Mouse (Mus musculus): ENCODE data around the gene Map7d1.

Map7d1 gene

GRCm38 (mm10) chr4:126269292-126269691 is 13.1 kb upstream of the Map7d1 start:
- DNase-seq (ENCODE audit: low spot score in 2 of 2) = no peak

DNA sequence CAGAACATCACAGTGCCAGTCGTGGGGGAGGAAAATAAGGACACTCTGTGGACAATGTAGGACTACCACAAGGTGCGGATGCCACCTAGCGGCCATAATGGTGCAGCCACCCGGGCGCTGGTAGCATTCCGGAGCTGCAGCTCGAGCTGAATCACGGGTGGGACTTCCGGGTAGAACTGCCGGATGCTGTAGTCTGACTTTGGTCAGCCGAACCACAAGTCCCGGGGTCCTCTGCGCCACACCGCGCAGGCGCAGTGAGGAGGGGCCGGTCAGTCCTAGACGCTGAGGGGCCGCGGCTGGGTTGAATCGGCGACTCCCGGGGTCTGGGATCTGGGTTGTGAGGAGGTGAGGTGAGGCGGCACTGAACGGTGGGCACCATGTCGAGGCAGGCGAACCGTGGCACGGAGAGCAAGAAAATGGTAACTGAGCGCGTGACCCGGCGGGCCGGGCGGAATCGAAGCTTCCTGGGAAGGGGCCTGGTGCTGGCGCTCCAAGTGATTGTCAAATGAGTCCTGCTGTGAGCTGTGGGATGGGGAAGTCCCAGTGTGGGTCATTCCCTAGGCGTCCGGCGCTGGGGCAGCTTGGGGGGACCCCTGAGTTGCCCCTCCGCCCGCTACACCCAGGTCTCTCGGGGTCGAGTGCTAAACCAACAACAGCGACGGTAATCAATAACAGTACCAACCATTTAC is 6.1 kb upstream of the Map7d1 start, which contains the start of gene Trappc3:
TSS of gene Trappc3 (plus strand) at position 207 of the 689 bp plus-strand sequence.
- DNase-seq (ENCODE audit: low spot score in 2 of 2) = peak; percentile 99 to 100

- no peak for DNase-seq (ENCODE audit: low spot score in 2 of 2)
Observed at GRCm38 (mm10) chr4:126261675-126262074, 5.5 kb upstream of the Map7d1 start.

DNA sequence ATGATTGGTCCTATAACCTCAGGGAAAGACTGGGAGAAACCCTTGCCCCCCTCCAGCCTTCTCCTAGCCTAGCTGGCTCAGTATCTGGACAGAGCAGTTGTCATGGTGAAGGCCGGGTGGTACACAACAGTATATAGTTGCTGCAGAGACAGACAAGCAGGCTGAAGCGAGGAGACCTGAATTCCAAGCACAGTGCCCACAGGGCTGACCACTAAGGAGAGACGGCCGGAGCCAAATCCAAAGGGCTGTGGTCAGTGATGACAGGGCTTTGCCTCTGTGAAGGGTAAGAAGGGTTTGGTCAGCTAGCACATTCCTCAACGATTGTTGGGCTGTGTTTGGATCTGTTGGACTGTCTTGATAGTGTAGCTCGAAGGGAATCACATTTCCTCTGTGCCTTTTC is 5.1 kb upstream of the Map7d1 start:
- DNase-seq (ENCODE audit: low spot score in 2 of 2) = no peak

GRCm38 (mm10) chr4:126260520-126261201 is 4.5 kb upstream of the Map7d1 start:
- no peak for DNase-seq (ENCODE audit: low spot score in 2 of 2)

DNA sequence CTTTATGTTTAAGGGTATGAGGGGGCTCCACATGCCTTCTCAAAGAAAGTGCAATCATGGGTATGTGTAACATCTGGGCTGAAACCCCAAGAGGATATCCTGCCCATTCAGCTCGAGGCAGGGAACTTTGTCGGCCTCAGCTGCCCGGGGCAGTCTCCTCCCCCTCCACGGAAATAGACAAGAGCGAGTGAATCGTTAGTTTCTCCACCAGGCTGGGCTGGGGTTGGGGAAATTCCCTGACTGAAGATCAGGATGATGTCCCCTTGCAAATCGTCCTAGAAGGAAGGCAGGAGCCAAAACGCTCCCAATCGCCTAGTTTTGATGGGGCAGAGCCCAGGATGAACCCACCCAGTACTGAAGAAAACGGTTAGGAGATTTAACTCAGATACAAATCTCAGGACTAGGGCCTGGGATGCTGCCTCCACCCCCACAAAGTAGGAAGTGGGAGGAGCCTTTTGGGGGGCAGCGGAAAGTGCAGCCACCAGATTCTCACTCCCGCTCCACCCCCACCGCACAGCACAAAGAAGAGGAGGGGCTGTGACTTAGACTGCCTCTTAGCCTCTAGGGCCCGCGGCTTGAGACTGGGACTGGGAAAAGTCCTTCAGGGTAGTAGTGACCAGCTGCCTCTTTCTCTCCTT is 3.5 kb upstream of the Map7d1 start:
- no peak for DNase-seq (ENCODE audit: low spot score in 2 of 2)

GRCm38 (mm10) chr4:126259063-126259462 is 2.9 kb upstream of the Map7d1 start:
- no peak for DNase-seq (ENCODE audit: low spot score in 2 of 2)

DNA sequence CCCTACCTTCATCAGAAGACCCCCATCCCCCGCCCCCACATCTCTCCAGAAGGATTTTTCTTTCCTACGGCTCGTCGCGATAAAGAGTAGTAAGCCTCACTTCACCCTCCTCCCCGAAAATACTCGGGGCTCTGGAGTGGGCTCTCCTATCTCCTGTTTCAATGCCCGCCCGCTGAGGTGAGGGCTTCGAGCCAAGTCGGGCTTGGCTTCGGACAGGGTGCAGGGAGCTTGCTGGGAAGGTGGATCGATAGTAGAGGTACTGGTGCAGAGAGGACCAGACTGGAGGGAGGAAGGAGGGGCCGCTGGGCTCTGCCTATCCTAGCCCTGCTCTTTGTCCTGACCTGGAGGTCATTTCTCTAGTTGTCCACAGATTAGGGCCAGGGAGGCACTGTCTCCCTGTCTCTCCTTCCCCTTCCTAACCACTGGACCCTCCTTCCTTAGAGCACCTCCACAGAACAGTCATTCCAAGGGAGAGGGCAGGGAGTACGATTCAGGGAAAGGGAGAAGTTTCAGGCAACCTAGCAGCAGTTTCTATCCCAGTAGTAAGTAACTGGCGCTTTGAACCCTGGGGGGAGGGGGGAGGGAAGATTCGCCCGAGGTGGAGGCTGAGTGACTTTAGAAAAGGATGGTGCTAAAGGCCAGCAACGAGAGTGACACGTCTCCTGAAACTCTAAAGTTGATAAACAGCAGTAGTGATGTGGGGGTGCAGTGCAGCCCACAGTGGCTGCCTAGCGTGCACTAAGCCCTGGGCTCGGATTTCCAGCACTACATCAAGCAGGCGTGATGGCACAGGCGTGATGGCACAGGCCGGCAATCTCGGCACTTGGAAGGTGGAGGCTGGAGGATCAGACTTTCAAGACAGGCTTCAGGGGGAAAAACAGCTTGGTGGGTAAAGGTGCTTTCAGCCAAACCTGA is 1.1 kb upstream of the Map7d1 start:
- peak in 1 of 2 experiments; percentile 48 for DNase-seq (ENCODE audit: low spot score in 2 of 2)

DNA sequence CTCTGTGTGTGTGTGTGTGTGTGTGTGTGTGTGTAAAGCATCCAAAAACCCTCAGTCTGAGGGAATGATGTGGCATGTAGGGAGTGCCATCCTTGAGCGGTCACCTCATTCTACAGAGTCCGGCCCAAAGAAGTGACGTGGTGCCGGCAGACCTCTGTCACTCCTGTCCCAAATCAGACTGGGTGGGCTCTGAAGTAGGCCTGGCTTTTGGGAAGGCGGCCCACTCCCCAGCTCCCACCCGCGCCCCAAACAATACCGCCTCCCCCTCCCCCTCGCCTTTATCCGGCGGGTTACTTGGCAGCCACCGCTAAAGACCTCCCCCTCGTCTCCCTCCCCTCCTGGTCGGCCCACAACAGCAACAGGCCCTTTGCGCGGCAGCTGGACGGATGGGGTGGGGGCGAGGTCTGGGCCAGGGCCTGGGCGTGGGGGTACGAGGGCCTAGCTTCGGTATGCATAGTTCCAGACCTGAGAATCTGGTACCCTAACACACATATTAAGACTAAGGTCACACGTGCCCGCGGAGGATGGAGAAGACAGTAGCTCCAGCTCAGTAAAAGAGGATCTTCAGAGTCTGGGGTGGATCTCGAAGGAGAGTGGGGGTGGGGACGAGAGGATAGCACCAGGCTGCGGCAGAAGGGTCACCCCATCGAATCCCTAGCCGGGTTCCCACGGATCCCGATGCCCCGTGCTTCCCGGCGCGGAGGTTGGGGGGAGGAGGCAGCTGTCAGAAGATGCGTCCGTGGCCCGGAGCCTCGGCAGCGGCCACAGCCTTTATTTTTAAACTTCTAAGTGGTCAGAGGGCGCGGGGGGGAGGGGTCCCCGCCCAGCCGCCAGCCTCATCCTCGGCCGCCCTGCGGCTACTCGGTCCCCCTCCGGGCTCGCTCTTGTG is 786 bp downstream of the Map7d1 start:
- peak in 1 of 2 experiments; percentile 59 for DNase-seq (ENCODE audit: low spot score in 2 of 2)

DNA sequence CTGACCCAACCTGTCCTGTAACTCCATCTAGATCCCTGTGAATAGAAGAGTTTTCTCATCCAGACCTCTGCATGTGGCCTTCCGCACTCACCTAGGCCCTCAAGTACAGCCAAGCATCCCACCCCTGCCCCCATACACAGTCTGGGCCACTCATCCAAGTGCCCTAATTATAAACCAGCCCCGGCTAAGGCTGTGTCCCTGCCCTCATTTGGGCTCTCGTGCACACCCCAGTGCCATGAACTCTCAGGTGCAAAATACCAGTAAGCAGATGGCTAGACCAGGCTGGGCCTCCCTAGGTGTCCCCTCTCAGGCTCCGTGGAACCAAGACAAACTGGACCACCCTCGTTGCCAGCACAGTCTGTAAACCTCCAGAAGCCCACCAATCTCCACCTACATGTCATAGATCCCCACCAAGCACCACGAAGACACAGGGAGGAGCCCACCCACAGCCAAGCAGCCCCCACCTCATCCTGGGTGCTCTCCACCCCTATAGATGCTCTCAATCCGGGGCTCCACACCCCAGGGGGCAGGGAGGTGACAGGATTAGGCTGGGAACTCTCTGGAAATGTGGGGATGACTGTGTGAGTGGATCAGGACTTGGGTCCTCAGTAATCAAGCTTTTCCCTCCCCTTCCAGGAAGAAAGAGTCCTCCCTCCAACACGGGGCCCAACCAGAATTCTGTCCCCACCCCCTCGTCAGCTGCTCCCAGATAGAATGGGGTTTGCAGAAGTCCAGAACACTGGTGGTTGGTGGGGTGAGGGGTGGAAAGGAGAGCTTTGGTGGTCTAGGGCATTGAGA is 1.6 kb downstream of the Map7d1 start:
- DNase-seq (ENCODE audit: low spot score in 2 of 2) = no peak

DNA sequence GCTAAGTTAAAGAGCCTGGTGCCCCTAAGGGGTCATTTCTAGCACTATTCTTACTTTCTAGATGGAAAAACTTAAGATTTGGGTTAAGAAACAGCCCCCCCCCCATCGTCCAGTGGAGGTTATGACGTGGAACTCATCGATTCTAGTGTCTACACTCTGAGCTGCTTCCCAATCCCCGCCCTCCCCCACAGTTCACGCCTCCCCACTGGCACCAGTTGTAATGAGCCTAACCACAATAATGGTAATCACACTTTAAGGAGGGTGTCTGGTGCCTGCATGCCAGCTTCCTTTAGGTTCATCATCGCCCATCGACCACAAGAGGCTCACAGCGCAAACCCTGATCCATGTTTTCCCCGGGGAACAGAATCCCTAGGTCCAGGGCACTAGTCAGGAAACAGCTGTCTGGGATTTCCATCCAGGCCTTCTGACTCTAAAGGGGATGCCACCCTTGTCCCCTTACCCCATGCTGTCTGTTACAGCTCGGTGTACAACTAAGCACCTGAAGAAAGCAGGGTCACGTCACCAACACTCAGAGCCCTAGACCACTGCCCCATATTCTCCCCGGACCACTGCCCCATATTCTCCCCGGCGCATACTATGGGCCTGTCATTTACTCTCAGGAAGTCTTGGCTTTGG is 2.4 kb downstream of the Map7d1 start:
- no peak for DNase-seq (ENCODE audit: low spot score in 2 of 2)

GRCm38 (mm10) chr4:126252411-126253237 is 3.5 kb downstream of the Map7d1 start:
- no peak for DNase-seq (ENCODE audit: low spot score in 2 of 2)

DNA sequence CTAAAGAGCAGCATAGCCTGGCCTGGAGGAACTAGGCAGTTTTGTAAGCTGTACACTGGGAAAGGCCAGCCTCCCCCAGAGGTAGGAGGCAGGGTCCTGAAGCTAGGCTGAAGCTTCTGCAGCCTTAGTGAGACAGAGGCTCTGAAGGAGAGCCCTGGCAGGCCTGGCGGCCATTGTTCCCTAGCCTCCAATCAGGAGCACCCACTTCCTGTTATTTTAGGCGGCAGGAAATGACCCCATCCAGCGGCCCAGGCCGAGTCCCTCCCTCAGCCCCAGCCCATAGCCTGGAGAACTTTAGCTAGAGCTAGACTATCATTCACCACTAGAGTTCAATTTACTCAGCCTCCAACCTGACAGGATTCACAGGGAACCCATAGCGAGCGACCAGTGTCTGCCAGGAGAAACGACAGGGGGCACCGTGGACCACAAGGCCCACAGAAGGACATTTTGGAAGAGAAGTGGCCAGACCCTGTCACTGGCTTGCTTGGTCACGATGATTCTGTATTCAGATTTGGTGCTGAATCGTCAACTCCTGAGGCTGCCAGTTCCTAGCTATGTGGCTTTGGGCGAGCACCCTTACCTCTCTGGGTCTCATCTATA is 4.4 kb downstream of the Map7d1 start:
- DNase-seq (ENCODE audit: low spot score in 2 of 2) = no peak

- DNase-seq (ENCODE audit: low spot score in 2 of 2) = no peak
Observed at GRCm38 (mm10) chr4:126250659-126251058, 5.5 kb downstream of the Map7d1 start.

- no peak for DNase-seq (ENCODE audit: low spot score in 2 of 2)
Observed at GRCm38 (mm10) chr4:126248261-126248868, 7.8 kb downstream of the Map7d1 start.

GRCm38 (mm10) chr4:126246202-126246889 is 9.8 kb downstream of the Map7d1 start:
- DNase-seq (ENCODE audit: low spot score in 2 of 2) = no peak

DNA sequence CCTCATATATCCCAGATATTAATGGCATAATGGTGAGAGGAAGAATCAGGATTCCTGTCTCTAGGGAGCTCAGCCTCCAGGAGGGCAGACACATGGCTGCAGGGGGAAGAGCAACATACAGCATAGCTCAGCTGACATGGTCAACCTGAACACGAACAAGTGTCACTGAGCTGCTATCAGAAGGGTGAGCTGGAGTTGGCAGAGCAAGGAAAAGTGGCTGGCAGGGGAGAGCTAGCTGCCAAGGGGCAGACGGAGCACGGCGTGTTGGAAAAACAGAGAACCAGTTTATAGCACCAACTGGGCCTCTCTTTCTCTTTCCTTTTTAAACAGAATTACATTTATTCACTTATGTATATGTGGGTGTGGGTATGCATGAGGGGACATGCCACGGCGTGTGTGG is 13.6 kb downstream of the Map7d1 start:
- no peak for DNase-seq (ENCODE audit: low spot score in 2 of 2)
